Mouse (Mus musculus): ENCODE data around the gene Erbb2.

Gene Erbb2

DNA sequence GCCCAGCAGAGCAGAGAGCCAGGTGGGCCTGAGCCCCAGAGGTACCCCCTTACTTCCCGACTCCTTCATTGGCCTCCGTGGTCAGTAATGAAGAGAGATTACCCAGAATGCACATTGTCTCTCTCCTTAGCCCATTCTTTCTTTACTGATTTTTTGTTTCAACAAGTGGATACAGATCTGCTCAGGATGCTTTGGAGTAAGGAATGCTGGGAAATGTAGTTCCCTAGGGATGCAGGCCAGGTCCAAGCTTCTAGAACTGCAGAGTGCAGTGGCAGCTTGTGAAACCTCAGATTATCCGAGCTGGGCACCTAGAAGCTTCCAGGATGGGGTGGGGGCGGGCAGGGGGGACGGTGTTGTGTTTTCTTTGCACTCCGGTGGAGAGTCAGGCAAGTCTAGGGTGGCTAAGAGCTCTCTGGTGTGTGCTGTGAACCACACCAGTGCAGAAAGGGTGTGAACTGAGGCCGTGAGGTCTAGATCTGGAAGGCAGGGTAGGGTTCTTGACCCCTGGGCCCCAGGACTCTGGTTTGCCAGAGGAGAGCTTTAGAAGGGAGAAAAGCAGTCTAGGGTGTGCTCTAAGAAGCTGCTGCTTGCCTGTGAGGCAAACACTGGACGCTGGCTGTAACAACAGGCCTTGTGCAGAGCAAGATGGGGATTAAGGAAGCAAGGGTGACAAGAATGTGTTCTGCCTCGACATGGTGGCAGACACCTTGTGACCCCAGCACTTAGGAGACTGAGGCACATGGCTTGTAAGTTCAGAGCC lies 19.7 kb downstream of the Erbb2 start:
- no peak for DNase-seq

DNA sequence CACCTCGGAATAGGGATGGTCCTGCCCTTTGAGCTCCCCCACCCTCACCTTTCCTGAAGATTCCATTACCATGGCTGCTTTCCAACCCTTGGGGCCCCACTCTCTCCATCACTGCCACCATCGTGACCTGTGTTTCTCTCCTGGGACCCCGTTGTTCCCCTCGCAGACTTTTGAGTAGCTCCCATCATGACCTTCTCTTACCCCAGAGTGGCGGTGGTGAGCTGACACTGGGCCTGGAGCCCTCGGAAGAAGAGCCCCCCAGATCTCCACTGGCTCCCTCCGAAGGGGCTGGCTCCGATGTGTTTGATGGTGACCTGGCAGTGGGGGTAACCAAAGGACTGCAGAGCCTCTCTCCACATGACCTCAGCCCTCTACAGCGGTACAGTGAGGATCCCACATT lies 23.5 kb downstream of the Erbb2 start:
- no peak for DNase-seq

DNA sequence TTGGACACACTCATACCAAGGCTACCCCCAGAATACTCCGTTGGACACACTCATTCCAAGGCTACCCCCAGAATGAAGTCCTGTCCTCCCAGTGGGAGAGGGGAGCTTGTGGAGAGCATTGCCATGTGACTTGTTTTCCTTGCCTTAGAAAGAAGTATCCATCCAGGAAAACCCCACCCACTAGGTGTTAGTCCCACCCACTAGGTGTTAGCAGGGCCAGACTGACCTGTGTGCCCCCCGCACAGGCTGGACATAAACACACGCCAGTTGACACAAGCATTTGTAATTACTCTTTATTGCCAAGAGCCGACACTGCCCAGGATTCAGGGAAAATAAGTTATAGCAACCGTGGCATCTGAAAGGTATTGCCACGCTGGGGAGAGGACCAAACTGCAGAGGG lies 25.2 kb downstream of the Erbb2 start:
- no peak for DNase-seq

DNA sequence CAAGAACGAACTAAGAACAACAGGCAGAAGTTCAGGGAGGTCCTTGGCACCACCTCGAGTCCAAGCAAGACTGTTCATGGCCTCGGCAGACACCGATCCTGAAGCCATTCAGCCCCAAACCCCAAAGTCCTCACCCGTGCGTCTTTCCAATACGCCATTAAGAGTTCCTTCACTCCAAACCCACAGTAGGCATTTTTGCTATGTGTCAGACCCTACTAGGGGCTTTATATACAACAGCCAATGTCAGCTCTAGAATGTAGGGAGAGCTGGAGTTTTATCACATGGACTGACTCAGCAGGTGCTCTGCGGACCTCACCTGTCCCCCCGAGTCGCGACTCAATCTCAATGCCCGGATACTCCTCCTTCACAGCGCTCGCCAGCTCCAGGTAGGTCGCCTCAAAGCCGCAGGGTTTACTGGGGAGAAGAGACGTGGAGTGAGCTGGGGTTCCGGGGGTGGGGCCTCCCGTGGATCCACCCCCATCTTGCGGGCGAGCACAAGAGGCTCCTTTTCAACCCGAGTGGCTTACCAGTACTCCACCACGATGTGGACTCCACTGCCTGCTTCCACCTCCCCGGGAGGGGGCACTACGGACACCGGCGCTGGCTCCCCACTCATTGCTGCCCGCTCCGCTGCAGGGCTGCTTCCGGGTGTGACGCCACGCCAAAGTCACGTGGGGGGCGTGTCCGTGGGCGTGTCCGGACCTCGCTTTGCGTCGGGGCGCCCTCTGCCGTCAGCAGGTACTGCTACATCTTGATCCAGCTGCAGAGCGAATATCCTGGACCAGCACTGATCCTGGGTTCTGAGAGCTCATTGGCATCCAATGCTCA lies 26.3 kb downstream of the Erbb2 start, which contains the start of gene Mien1:
Mien1 (minus strand) TSS at position 661 of the 828 bp plus-strand sequence.
- peak; percentile 99 for DNase-seq

DNA sequence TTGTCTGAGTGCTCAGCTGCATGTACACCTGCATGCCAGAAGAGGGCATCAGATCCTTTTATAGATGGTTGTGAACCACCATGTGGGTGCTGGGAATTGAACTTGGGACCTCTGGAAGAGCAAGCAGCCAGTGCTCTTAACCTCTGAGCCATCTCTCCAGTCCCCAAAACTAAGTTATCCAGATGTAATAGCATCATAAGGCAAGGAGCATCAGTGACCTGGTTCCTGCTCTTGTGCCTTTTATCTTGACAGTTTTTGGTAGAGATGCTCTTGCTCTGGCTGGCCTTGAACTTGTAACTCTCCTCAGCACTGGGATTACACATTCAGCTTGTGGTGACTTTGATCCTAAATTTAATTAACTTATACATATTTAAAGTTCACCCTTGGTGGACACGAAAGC lies 31.4 kb downstream of the Erbb2 start:
- no peak for DNase-seq

DNA sequence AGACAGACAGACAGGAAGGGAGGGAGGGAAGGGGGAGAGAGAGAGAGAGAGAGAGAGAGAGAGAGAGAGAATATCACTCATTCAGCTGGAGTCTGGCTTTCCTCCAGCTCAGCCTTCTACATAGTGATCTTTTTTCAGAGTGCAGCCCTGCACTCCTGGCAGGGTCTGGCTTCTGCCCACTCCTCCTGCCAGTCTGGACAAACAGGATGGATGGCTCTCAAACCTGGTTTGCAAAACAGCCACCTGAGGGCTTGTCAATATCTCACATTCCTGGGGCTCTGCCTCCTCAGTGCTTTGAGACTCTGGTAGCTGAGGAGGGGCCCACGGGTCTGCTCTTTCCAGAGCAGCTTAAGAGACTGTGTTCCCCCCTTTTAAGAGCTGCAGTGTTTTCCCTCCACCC lies 33.0 kb downstream of the Erbb2 start:
- DNase-seq, result no peak

DNA sequence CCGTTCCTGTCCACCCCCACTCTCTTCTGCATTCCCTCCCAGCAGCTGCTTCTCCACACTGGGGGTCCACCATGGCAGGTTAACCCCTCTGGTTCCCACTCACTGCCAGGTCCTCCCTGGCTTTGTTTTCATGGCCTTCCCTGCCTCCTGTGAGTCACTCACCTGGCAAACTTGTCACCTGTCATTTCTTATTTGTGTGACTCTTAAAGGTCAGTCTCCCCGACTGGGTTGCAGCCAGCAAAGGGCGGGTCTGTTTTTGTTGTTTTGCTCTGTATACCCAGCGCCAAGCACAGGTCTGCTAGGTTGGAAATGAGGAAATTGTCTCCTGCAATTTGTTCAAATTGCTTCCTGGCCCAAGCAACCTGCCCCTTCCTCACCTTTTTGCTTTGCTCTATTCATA lies 33.4 kb downstream of the Erbb2 start:
- DNase-seq, result no peak

DNA sequence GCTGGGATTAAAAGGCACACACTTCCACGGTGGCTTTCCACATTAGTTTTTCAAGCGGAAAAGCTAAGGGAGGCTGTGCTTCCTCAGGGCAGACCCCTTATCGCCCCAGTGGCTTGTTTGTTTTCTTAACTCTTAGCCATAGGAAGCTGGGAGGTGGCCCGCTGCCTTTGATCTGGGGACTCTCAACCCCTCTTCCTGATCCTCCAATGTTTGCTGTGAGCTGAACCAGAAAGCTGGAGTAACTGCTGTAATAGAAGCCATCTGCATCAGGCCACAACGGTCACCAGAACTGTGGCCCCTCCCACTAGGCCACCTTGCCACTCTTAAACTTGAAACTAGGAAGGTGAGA lies 33.9 kb downstream of the Erbb2 start, which contains the start of gene Grb7:
Grb7 (plus strand) TSS at position 182 of the 349 bp plus-strand sequence.
- no peak for DNase-seq

DNA sequence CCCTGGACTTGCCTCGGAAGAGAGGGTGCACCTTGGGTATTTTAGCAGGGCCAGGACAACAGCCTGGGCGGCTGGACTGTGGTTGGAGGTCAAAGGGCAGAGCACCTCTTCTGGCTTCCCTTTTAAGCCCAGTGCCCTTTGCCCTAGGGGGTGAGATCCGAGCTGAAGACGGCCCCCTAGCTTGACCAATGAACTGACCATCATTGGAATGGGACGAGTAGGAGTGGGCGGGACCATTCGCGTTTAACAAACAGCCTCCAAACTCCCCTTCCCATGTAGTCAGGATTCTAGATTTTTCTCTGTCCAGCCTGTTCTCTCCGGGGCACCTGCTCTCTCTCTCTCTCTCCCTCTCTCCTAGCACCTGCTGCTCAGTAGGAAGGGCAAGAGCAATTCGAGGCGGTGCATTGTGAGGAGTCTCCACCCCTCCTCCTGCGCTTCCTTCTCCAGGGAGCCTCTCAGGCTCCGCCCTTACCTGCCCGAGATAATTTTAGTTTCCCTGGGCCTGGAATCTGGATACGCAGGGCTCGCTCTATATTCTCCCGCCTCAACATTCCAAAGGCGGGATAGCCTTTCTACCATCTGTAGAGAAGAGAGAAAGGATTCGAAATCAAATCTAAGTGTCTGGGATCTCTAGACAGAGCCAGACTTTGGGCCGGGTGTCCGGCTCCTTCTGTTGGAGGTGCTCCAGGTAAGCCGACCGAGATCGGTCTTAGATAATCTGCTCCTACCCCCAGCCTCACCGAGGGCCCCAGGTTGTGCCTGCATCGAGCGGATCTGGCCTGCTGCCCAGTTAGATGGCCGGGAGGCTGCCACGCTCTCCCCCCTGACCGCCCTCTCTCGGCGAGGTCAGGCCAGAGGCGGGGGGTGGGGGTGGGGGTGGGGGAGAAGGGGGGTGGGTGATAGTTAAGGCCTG lies 34.5 kb downstream of the Erbb2 start:
- no peak for DNase-seq

DNA sequence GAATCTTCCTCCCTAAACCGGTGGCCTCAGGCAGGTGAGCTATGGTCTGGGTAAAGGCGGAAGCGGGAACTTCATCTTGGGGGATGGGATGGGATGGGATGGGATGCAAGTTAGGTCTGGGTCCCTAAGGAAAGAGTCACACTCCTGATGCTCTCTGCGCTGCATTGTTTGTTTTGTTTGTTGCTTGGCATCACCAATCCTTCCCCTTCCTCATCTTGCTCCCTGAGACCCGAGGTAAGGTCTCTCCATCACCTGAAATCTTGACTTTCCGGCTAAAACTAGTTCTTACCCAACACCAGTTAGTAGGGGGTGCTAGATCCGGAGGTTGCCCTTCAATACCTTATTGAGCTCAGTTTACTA lies 35.2 kb downstream of the Erbb2 start:
- no peak for DNase-seq

DNA sequence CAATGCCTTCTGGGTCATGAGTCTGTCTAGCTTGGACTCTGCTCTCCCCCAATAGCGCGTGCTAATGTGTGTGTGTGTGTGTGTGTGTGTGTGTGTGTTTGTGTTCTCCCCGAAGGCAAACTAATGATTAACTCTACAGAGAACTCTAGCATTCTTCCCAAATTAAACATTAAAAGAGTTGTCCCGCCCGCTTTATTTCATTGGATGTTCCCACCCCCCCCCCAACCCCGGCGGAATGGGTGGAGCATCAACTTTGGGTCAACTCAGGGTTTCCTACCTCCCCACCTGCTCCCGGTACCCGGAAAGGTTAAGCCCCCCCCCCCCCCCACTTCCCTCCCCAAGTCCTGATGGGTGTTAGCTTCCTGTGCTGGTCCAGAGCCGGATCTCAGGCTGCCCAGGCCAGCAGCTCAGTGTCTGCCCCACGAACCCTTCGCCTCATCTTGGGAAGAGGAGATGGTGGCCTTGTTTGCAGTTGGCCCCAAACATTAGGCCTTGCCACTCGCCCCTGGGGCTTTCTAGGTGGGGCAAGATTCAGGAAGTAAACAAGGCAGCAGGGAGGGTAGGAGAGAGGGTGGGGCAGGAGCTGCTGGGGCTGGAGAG lies 36.0 kb downstream of the Erbb2 start:
- DNase-seq, result no peak

DNA sequence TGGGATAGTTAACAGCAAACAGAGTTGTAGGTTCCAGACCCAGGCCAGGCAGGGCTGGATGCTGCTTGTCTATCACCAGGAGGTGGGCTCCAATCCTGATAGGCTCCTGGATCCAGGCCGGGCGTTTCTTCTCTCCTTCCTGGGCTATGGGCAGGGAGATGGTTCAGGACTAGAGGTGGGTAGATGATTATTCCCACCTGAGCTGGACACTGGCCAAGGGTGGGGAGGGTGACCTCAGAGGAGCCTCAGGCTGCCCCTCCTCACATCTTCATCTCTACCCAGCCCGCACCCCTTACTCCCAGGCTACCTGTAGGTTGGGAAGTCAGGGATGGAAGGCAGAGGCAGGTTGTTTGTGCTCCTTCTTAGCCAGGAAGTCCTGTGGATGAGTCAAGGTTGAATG lies 37.1 kb downstream of the Erbb2 start:
- DNase-seq, result no peak

DNA sequence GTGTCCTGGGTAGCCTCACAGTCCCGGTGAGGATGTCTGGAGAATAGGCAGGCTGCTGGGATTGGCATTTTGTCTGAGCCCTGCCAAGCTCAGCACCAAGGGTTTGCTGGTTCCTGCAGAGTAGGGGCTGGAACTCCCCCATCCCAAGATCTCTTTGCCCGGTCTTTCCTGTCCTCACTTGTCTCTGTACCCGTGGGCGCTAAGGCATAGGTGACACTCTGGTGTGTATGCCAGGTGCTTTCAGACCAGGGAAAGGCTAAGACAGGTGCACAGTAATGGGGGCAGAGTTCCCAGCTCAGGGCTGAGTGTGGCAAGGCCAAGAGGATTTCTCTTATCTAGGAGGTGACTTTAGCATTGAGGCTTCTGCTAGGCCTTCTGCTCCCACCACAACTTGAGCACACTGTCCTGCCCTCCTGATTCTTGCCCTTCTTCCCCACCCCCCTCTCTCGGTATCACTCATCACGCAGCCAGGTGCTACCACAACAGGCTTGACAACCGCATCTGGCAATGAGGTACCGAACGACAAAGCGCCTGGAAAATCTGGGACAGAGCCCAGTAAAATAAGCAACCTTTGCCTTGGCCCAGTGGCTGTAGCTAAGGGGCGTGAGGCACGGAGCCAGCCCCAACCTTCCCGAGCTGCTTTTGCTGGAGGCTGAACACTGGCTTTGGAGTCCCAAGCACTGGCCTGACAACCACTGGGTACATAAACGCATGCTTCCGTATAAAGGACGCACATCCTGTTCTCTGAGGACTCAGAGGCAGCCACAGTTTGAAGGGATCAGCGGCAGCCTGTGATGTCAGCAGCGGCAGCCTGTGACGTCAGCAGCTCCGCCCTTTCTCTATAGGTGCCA lies 37.9 kb downstream of the Erbb2 start:
- DNase-seq, result no peak

DNA sequence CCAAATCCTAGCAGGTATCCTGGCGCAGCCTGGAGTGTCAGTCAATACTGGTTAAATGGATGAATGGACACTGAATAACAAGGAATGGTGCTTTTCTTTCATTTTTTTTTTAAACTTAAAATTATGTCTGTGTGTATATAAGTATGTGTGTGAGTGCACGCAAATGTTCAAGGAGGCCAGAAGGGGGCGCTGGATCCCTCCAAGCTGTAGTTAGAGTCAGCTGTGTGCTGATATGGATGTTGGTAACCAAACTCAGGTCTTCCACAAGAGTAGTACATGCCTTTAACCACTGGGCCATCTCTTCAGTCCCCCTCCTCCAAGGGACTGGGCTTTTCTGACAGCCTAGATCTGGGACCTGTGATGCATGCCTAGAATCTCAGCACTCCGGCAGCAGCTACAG lies 43.2 kb downstream of the Erbb2 start:
- no peak for DNase-seq

DNA sequence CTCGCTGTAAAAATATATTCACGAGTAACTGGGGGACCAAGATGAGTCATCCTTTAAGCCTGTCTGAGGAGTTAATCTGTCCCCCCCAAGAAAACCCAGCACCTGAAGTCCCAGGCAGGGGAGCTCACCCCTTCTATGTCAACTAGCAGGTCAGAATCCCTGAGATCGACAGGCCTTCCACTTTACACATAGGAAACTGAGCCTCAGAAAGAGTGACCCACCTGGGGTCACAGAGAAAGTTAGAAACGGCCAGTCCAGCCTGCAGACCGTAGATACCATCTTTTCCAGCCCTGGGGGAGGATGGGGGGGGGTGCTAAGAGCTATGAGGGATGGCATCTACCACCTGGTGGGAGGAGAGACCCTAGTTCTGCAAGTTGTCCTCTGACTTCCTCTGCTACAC lies 44.3 kb downstream of the Erbb2 start:
- no peak for DNase-seq

DNA sequence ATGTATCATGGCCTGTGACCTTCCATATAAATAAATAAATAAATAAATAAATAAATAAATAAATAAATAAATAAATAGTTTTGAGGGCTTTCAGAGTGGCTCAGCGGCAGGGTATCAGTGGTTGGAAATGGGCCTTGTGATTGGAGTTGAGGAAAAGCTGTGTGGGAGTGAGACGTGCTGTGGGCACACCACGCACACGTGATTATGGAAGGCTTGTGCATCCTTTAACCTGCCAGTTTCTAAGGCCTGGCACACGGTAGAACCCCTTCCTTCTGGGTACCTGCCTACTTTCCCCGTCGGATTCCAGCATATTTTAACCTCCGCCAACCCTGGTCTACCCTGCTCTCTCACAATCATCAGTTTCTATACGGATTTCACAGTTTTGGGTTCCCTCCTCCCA lies 44.7 kb downstream of the Erbb2 start:
- no peak for DNase-seq

DNA sequence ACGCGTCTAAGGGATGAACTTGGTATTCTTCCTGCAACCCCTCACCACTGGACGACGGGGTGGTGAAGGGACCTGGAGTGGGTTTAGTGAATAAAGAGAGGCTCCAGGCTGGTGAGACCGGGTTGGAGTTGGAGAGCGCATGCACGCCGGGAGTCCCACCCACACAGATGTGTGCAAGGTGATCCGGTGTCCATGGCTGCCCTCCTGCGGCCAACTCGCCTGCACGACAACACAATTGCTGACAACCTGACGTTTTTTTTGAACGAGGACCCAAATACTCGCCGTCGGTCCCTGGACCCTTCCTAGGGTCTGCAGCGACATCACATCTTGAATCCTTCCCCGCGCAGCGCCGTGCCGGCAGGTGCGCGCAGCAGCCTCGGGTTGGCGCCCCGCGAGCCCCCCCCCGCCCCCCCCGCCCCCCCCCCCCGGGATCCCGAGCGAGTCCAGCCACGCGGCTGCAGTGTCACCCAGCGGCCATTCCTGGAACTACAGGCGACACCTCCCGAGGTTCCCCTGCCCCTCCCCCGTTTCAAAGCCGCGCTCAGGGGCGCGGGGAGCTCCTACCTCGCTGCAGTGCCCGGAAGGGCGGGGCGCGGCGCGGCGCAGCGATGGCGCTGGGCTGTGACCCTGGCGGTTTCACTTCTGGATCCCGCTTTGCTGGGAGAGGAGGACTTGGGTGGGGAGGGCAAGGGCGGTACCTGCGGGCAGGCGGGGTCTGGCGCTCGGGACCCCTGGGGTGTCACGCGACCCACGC lies 45.3 kb downstream of the Erbb2 start:
- peak; percentile 97 for DNase-seq

DNA sequence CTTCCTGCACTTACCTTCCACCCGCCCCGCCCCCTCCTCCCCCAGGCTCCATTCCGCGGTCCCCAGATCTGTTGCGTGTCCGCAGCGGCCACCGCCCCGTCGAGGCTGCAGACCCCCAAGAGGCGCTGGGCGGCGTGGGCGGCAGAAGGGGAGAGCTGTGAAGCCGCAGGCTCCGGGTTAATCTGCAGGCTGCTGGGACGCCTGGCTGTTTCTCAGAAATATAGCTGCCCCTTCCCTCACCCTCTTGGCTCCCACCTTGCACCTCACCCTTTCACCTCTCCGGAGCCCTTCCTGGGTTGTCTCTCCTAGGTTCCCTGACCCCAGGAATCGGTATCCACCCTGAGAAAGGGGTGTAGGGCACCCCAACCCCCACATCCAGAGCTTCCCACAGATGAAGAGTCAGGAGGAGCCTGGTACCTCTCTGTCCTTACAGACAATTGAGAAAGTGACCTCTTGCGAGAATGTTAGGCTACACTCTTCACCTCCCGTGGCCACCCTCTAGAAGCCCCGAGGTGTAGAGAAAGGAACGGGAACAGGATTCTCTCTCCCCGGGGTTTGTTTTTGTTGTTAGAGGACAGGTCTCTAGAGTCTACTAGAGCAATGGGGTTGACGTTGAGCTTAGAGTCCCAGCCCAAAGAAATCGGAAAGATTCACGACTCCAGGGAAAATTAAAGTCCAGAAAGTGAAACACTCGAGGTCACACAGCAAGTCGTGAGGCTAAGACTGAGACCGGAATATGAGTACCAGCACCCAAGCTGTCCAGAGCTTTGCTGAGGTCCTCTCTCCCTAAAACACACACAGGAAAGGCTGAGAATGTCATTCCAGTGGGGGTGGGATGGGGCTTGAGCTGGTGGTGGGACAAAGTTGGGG lies 46.1 kb downstream of the Erbb2 start:
- DNase-seq, result no peak

DNA sequence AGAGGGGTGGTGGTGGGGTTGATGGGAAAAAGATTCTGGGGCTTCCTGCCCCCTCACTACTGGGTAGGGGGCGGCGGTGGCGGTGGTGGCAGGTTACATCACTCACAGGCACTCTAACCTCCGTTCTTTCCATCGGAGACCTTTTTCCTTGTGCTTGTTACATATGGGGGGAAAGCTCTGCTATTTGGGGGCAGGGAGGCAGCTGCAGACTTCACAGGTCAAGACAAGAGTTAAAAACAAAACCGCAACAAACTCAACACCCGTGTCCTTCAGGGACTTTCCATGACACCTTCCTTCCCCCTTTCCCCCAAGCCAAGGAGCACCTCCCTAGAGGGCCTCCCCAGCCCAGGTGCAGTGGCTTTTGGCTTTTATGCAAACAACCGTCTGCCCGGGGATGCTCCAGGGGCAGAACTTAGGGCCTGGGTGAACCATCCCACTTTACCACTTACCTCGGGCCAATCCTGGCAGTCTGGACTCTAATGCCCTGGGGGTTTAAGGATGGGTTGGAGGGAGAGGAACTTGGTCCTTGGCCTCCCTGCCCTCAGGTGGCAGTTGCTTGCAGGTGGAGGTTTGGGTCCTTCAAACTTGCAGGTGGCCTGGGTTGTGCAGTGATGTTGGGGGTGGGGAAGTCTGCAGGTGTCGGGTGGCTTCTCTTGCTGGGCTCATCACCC lies 46.9 kb downstream of the Erbb2 start:
- no peak for DNase-seq

DNA sequence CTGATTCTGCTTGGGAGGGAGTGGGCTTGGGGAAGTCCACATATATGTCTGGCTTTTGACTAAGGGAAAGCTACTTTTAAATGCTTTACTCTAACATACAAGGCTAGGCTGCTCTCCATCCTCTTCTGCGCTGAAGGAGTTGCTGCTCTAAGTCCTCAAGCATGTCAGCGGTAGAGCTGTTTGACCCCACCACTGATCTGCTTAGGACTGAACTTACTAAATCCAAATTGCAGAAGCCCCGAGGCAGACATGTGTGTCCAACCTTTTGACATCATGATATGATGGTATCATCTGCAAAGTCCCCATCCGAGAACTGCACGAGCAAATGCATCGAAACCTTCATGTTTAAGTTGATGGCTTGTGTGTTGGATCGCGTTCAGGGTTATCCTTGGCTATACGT lies 47.6 kb downstream of the Erbb2 start:
- DNase-seq, result no peak

Data from right cerebral cortex, postnatal 4 days (tissue).